Mouse (Mus musculus): Measurements from ENCODE around the gene Gm4303. TPM values are rescaled to one million over a fixed set of nuclear protein-coding genes. Genes with fewer than 3 reads are reported as not detected.
"Not testable (repeated sequence)": the region's sequence is repeated elsewhere in the genome, so short reads cannot be mapped to it uniquely, and the experiment has no call there.

Gm4303 gene
- polyA plus RNA-seq (2012; fragmentation: generic; extraction: Trizol) = not detected

- not testable (repeated sequence) for H3K36me3 ChIP-seq (ENCODE audit: control insufficient read depth, insufficient read depth); H3K79me2 ChIP-seq (ENCODE audit: control insufficient read depth, insufficient read depth); H3ac ChIP-seq (ENCODE audit: control insufficient read depth, insufficient read length); H3K4me3 ChIP-seq; H3K4me2 ChIP-seq (ENCODE audit: low read depth); H3K27me3 ChIP-seq (ENCODE audit: control insufficient read depth, insufficient read depth, insufficient read length)
Observed at GRCm38 (mm10) chr10:100345672-100346071, at the start of gene Gm4303. Gm4303 (plus strand) TSS chr10:100345972.

- Histone ChIP-seq H3K4me3 (no peak overlapping the region), H3K79me2 (ENCODE audit: control insufficient read depth, insufficient read depth) (no peaks in the 10 kb centered on the region), H3K27me3 (ENCODE audit: control insufficient read depth, insufficient read depth, insufficient read length) (no peaks in the 10 kb centered on the region), H3K36me3 (ENCODE audit: control insufficient read depth, insufficient read depth) (no peaks in the 10 kb centered on the region), H3ac (ENCODE audit: control insufficient read depth, insufficient read length) (no peak overlapping the region), H3K4me2 (ENCODE audit: low read depth) (no peak overlapping the region)
- no peak for TF ChIP-seq SRF (IDR thresholded peaks at IDR 0.05; ENCODE audit: control insufficient read depth, insufficient read length, low read depth)
- no peak for TF ChIP-seq MYOG (IDR thresholded peaks at IDR 0.05; ENCODE audit: control insufficient read depth in 1 of 3, insufficient read depth in 1 of 3, insufficient read length in 2 of 3, low read depth in 2 of 3)
- no peak for TF ChIP-seq MYOD1 (IDR thresholded peaks at IDR 0.05; ENCODE audit: control insufficient read depth in 1 of 3, insufficient read length in 2 of 3, low read depth in 2 of 3)
- no peak for TF ChIP-seq TCF12 (IDR thresholded peaks at IDR 0.05; ENCODE audit: insufficient read depth, poor library complexity, severe bottlenecking)
- TF ChIP-seq MAX (IDR thresholded peaks at IDR 0.05; ENCODE audit: low read depth) = no peak
Observed at GRCm38 (mm10) chr10:100296105-100296504, 49.7 kb upstream of the Gm4303 start.

GRCm38 (mm10) chr10:100300106-100300505, 45.7 kb upstream of the Gm4303 start:
- not testable (repeated sequence) for H3K79me2 ChIP-seq (ENCODE audit: control insufficient read depth, insufficient read depth); H3K4me2 ChIP-seq (ENCODE audit: low read depth); H3K36me3 ChIP-seq (ENCODE audit: control insufficient read depth, insufficient read depth); H3ac ChIP-seq (ENCODE audit: control insufficient read depth, insufficient read length); H3K27me3 ChIP-seq (ENCODE audit: control insufficient read depth, insufficient read depth, insufficient read length); H3K4me3 ChIP-seq

GRCm38 (mm10) chr10:100335376-100335775, 10.4 kb upstream of the Gm4303 start, which contains the start of gene Gm4301:
Gm4301 (plus strand) TSS chr10:100335676.
- not testable (repeated sequence) for H3K4me2 ChIP-seq (ENCODE audit: low read depth); H3K79me2 ChIP-seq (ENCODE audit: control insufficient read depth, insufficient read depth)

GRCm38 (mm10) chr10:100340536-100340935, 5.2 kb upstream of the Gm4303 start, which contains the start of gene Gm4302:
Gm4302 (plus strand) TSS chr10:100340836.
- not testable (repeated sequence) for H3K4me3 ChIP-seq; H3K27me3 ChIP-seq (ENCODE audit: control insufficient read depth, insufficient read depth, insufficient read length); H3K4me2 ChIP-seq (ENCODE audit: low read depth); H3K79me2 ChIP-seq (ENCODE audit: control insufficient read depth, insufficient read depth); H3K36me3 ChIP-seq (ENCODE audit: control insufficient read depth, insufficient read depth); H3ac ChIP-seq (ENCODE audit: control insufficient read depth, insufficient read length)

More at GRCm38 (mm10) chr10:100335376-100335775, 10.4 kb upstream of the Gm4303 start, which contains the start of gene Gm4301:
- H3K4me3 ChIP-seq; H3K36me3 ChIP-seq (ENCODE audit: control insufficient read depth, insufficient read depth); H3K27me3 ChIP-seq (ENCODE audit: control insufficient read depth, insufficient read depth, insufficient read length); H3ac ChIP-seq (ENCODE audit: control insufficient read depth, insufficient read length): not testable (repeated sequence)

GRCm38 (mm10) chr10:100350793-100351192, 5.0 kb downstream of the Gm4303 start, which contains the start of gene Gm4305:
Gm4305 (plus strand) TSS chr10:100351093.
- not testable (repeated sequence) for H3K36me3 ChIP-seq (ENCODE audit: control insufficient read depth, insufficient read depth); H3K27me3 ChIP-seq (ENCODE audit: control insufficient read depth, insufficient read depth, insufficient read length); H3K79me2 ChIP-seq (ENCODE audit: control insufficient read depth, insufficient read depth); H3K4me3 ChIP-seq; H3ac ChIP-seq (ENCODE audit: control insufficient read depth, insufficient read length); H3K4me2 ChIP-seq (ENCODE audit: low read depth)

- H3ac ChIP-seq (ENCODE audit: control insufficient read depth, insufficient read length); H3K79me2 ChIP-seq (ENCODE audit: control insufficient read depth, insufficient read depth); H3K36me3 ChIP-seq (ENCODE audit: control insufficient read depth, insufficient read depth); H3K27me3 ChIP-seq (ENCODE audit: control insufficient read depth, insufficient read depth, insufficient read length); H3K4me2 ChIP-seq (ENCODE audit: low read depth); H3K4me3 ChIP-seq: not testable (repeated sequence)
Observed at GRCm38 (mm10) chr10:100356841-100357240, 11.1 kb downstream of the Gm4303 start.

GRCm38 (mm10) chr10:100361038-100361437, 15.3 kb downstream of the Gm4303 start, which contains the start of gene Gm4307:
Gm4307 (plus strand) TSS chr10:100361338.
- not testable (repeated sequence) for H3K27me3 ChIP-seq (ENCODE audit: control insufficient read depth, insufficient read depth, insufficient read length); H3K4me3 ChIP-seq; H3K79me2 ChIP-seq (ENCODE audit: control insufficient read depth, insufficient read depth); H3K36me3 ChIP-seq (ENCODE audit: control insufficient read depth, insufficient read depth); H3ac ChIP-seq (ENCODE audit: control insufficient read depth, insufficient read length); H3K4me2 ChIP-seq (ENCODE audit: low read depth)

GRCm38 (mm10) chr10:100382460-100382859, 36.7 kb downstream of the Gm4303 start, which contains the start of gene Gm4312:
Gm4312 (minus strand) TSS chr10:100382560.
- H3K27me3 ChIP-seq (ENCODE audit: control insufficient read depth, insufficient read depth, insufficient read length); H3K79me2 ChIP-seq (ENCODE audit: control insufficient read depth, insufficient read depth); H3K4me2 ChIP-seq (ENCODE audit: low read depth); H3ac ChIP-seq (ENCODE audit: control insufficient read depth, insufficient read length); H3K36me3 ChIP-seq (ENCODE audit: control insufficient read depth, insufficient read depth); H3K4me3 ChIP-seq: not testable (repeated sequence)

Other genes starting within 250 kb of the Gm4303 start
- gene Gm4301, start 10.3 kb upstream of the Gm4303 start, polyA plus RNA-seq (2012; fragmentation: generic; extraction: Trizol) = not detected
- gene Gm4302, start 5.1 kb upstream of the Gm4303 start, polyA plus RNA-seq (2012; fragmentation: generic; extraction: Trizol) = not detected
- not detected for gene Gm4305, start 5.1 kb downstream of the Gm4303 start, polyA plus RNA-seq (2012; fragmentation: generic; extraction: Trizol)
- gene Gm4307, start 15.4 kb downstream of the Gm4303 start, polyA plus RNA-seq (2012; fragmentation: generic; extraction: Trizol) = not detected
- gene Gm4312, start 36.6 kb downstream of the Gm4303 start, polyA plus RNA-seq (2012; fragmentation: generic; extraction: Trizol) = not detected
- gene Tmtc3, start 141.4 kb downstream of the Gm4303 start, polyA plus RNA-seq (2012; fragmentation: generic; extraction: Trizol) = 2.1 TPM
- gene Cep290, start 141.6 kb downstream of the Gm4303 start, polyA plus RNA-seq (2012; fragmentation: generic; extraction: Trizol) = 0.89 TPM
- 9.5 TPM for gene 4930430F08Rik, start 244.5 kb downstream of the Gm4303 start, polyA plus RNA-seq (2012; fragmentation: generic; extraction: Trizol)
- not detected for gene 1700017N19Rik, start 244.5 kb downstream of the Gm4303 start, polyA plus RNA-seq (2012; fragmentation: generic; extraction: Trizol)

Measured in myocyte (in vitro differentiated cells).